Mouse (Mus musculus) embryonic stem cell, embryonic (primary cell): ENCODE results near the gene Kdsr.

Experiments used
- CTCF ChIA-PET, 4 experiments: fragments of 300-600 bp in 2 of 4; fragments of 350-600 bp in 2 of 4; sonication (Branson Sonifier 250); formaldehyde crosslinking; loops; one replicate each; lab custom pipeline; 2022; ENCODE audit warnings: inconsistent platforms in 2 of 4; lab: Charles Lee
- POLR2A ChIA-PET, 4 experiments: fragments of 300-600 bp in 2 of 4; fragments of 350-600 bp in 2 of 4; sonication (Branson Sonifier 250); formaldehyde crosslinking; loops; one replicate each; lab custom pipeline; 2022; ENCODE audit warnings: antibody characterized with exemption in 4 of 4, inconsistent platforms in 1 of 4; lab: Charles Lee

Gene Kdsr

GRCm38 (mm10) chr1:106711356-106712125, 48.0 kb downstream of the Kdsr start:
- CTCF ChIA-PET = interaction anchor here (0.6 to 1.2 kb wide), 10 partner anchors 11 to 287 kb away, joined by 3 to 8 read pairs (median 4); no protein-coding TSS in a partner anchor

GRCm38 (mm10) chr1:106710202-106710601, 49.3 kb downstream of the Kdsr start:
- ChIA-PET POLR2A (no interaction called here), CTCF (no interaction called here)

More at GRCm38 (mm10) chr1:106711356-106712125, 48.0 kb downstream of the Kdsr start:
- POLR2A ChIA-PET = interaction anchor here in 1 of 4 experiments (0.6 to 1.3 kb wide), 5 partner anchors 9 to 537 kb away, joined by 4 to 5 read pairs (median 5); no protein-coding TSS in a partner anchor

GRCm38 (mm10) chr1:106707036-106707880, 52.3 kb downstream of the Kdsr start:
- POLR2A ChIA-PET = interaction anchor here in 2 of 4 experiments (0.6 kb wide), 2 partner anchors 841 to 1415 kb away, joined by 3 read pairs; no protein-coding TSS in a partner anchor
- CTCF ChIA-PET = interaction anchor here in 1 of 4 experiments (0.5 kb wide), 1 partner anchor 10 kb away, joined by 3 read pairs; no protein-coding TSS in a partner anchor

GRCm38 (mm10) chr1:106703183-106703582, 56.3 kb downstream of the Kdsr start:
- CTCF ChIA-PET = no interaction called here
- POLR2A ChIA-PET = interaction anchor here in 2 of 4 experiments (0.7 to 1.1 kb wide), 2 partner anchors 9 to 18 kb away, joined by 5 read pairs; no protein-coding TSS in a partner anchor

- ChIA-PET CTCF (interaction anchor here in 1 of 4 experiments (0.7 kb wide), 1 partner anchor 1178 kb away, joined by 22 read pairs; no protein-coding TSS in a partner anchor), POLR2A (interaction anchor here in 2 of 4 experiments (0.7 to 1.1 kb wide), 2 partner anchors 9 to 18 kb away, joined by 5 read pairs; no protein-coding TSS in a partner anchor)
These were observed 56.9 kb downstream of the Kdsr start for GRCm38 (mm10) chr1:106702471-106703175.

GRCm38 (mm10) chr1:106700520-106701114, 58.9 kb downstream of the Kdsr start:
- ChIA-PET CTCF (interaction anchor here in 1 of 4 experiments (1.1 kb wide), 1 partner anchor 11 kb away, joined by 3 read pairs; no protein-coding TSS in a partner anchor), POLR2A (no interaction called here)

GRCm38 (mm10) chr1:106696472-106696871, 63.1 kb downstream of the Kdsr start:
- ChIA-PET POLR2A (no interaction called here), CTCF (interaction anchor here in 1 of 4 experiments (0.5 kb wide), 1 partner anchor 16 kb away, joined by 3 read pairs; no protein-coding TSS in a partner anchor)

- CTCF ChIA-PET = no interaction called here
- POLR2A ChIA-PET = no interaction called here
These were observed 63.9 kb downstream of the Kdsr start for GRCm38 (mm10) chr1:106695649-106696048.

- CTCF ChIA-PET = interaction anchor here in 1 of 4 experiments (0.7 kb wide), 1 partner anchor 22 kb away, joined by 4 read pairs; no protein-coding TSS in a partner anchor
- POLR2A ChIA-PET = no interaction called here
These were observed 65.2 kb downstream of the Kdsr start for GRCm38 (mm10) chr1:106694316-106694715.

- POLR2A ChIA-PET = interaction anchor here in 1 of 4 experiments (0.7 kb wide), 1 partner anchor 158 kb away, joined by 3 read pairs; no protein-coding TSS in a partner anchor
These were observed 66.9 kb downstream of the Kdsr start for GRCm38 (mm10) chr1:106692599-106692998.

GRCm38 (mm10) chr1:106690887-106691286, 68.6 kb downstream of the Kdsr start:
- ChIA-PET CTCF (no interaction called here), POLR2A (interaction anchor here in 1 of 4 experiments (1.1 kb wide), 1 partner anchor 14 kb away, joined by 3 read pairs; no protein-coding TSS in a partner anchor)

More at GRCm38 (mm10) chr1:106692599-106692998, 66.9 kb downstream of the Kdsr start:
- CTCF ChIA-PET = no interaction called here

- ChIA-PET POLR2A (interaction anchor here in 2 of 4 experiments (0.6 to 0.8 kb wide), 2 partner anchors 37 to 50 kb away, joined by 3 read pairs; no protein-coding TSS in a partner anchor), CTCF (interaction anchor here in 2 of 4 experiments (0.5 to 0.6 kb wide), 3 partner anchors 41 to 560 kb away, joined by 3 read pairs; no protein-coding TSS in a partner anchor)
These were observed 71.4 kb downstream of the Kdsr start for GRCm38 (mm10) chr1:106688161-106688516.

GRCm38 (mm10) chr1:106687435-106688160, 71.9 kb downstream of the Kdsr start:
- POLR2A ChIA-PET = interaction anchor here in 1 of 4 experiments (0.6 to 0.8 kb wide), 2 partner anchors 37 to 140 kb away, joined by 3 read pairs; no protein-coding TSS in a partner anchor
- CTCF ChIA-PET = interaction anchor here in 2 of 4 experiments (0.6 kb wide), 2 partner anchors 41 to 560 kb away, joined by 3 read pairs; no protein-coding TSS in a partner anchor

GRCm38 (mm10) chr1:106685702-106686101, 73.8 kb downstream of the Kdsr start:
- ChIA-PET POLR2A (no interaction called here), CTCF (no interaction called here)

GRCm38 (mm10) chr1:106684546-106684945, 75.0 kb downstream of the Kdsr start:
- POLR2A ChIA-PET = no interaction called here
- CTCF ChIA-PET = interaction anchor here in 1 of 4 experiments (0.6 kb wide), 1 partner anchor 150 kb away, joined by 5 read pairs; no protein-coding TSS in a partner anchor

GRCm38 (mm10) chr1:106682829-106683228, 76.7 kb downstream of the Kdsr start:
- CTCF ChIA-PET = no interaction called here
- POLR2A ChIA-PET = no interaction called here
